Mouse (Mus musculus) lung, embryonic 15.5 days (tissue): Measurements from ENCODE around the gene Prkcg. TPM values are rescaled to one million over a fixed set of nuclear protein-coding genes. Genes with fewer than 3 reads are reported as not detected.
"Not testable (repeated sequence)": the region's sequence is repeated elsewhere in the genome, so short reads cannot be mapped to it uniquely, and the experiment has no call there.

ENCODE experiments used
- ATAC-seq: fragments of 200-750 bp; cut with Nextera tagmentation; 2 replicates; pipeline ENCODE4 v1.8.0; 2017; ENCODE audit warnings: moderate number of reproducible peaks, borderline replicate concordance; ENCODE audit not compliant: low FRiP score, low TSS enrichment; ENCODE audit errors: extremely low read depth
- H3K27ac ChIP-seq: fragments of 300-500 bp; sonication (generic); 2 replicates; pipeline ENCODE4 v1.5.1; 2015; ENCODE audit warnings: moderate library complexity, mild to moderate bottlenecking, inconsistent platforms
- H3K27me3 ChIP-seq: fragments of 300-500 bp; sonication (generic); 2 replicates; pipeline ENCODE4 v1.6.1; 2015; ENCODE audit warnings: inconsistent platforms
- H3K36me3 ChIP-seq: fragments of 300-500 bp; sonication (generic); 2 replicates; pipeline ENCODE4 v1.6.1; 2015; ENCODE audit warnings: inconsistent platforms
- H3K4me1 ChIP-seq: fragments of 300-500 bp; sonication (generic); 2 replicates; pipeline ENCODE4 v1.6.1; 2015; ENCODE audit warnings: inconsistent platforms
- H3K4me2 ChIP-seq: fragments of 300-500 bp; sonication (generic); 2 replicates; pipeline ENCODE4 v1.6.1; 2015; ENCODE audit warnings: inconsistent platforms, mild to moderate bottlenecking, moderate library complexity
- H3K4me3 ChIP-seq: fragments of 300-500 bp; sonication (generic); 2 replicates; pipeline ENCODE4 v1.5.1; 2015; ENCODE audit warnings: mild to moderate bottlenecking, inconsistent platforms
- H3K9ac ChIP-seq: fragments of 300-500 bp; sonication (generic); 2 replicates; pipeline ENCODE4 v1.6.1; 2015; ENCODE audit warnings: inconsistent platforms
- H3K9me3 ChIP-seq: fragments of 300-500 bp; sonication (generic); 2 replicates; pipeline ENCODE4 v1.6.1; 2016; ENCODE audit warnings: inconsistent platforms
- WGBS: fragments of 180-500 bp; shearing (Covaris S2); methylation state at CpG from one replicate; pipeline ENCODE4 v1.1.7; 2015; 5-methylcytosine and 5-hydroxymethylcytosine counted together
- polyA plus RNA-seq: library from polyadenylated mRNA; unstranded; fragments of >200 nt; fragmentation: Nextera tagmentation; extraction: Ambion mirVana; gene quantifications from 2 replicates; pipeline ENCODE4 v1.2.1, GENCODE M21; 2015

The Prkcg gene
- polyA plus RNA-seq, 1 experiment from 2014 or later = 0.32 TPM

DNA sequence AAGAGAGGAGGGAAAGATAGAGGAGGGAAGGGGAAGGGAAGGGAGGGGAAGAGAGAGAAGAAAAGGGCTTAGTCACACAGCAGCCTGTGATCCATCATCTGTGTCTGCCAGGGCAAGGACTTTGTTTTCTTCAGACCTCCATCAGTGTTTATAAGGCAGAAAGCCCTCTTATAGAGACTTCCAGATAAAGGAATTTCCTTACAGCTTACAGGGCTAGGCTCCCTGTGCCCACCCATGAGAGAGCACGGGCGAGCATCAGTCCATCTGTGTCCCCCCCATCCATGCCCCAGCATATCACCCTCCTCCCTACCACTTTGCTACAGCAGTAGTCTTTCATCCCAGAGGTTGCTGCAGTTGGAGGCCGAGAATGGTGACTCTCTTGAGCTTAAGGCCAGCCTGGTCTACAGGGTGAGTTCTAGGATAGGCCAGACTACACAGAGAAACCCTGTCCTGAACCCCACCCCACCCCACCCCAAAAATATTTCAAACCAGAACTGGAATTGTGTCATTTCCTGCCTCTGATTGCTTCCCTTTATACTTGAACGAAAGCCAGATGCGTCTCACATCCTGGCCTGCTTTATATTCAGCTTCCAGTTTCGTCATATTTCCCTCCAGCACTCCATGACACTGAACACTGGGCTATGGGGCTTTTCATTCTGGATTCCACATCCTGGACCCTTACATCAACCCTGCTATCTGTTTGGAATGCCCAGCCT is 13.4 kb upstream of the Prkcg start:
- H3K4me3 ChIP-seq = no peak overlapping the region
- no peaks in the 10 kb centered on the region for H3K27me3 ChIP-seq
- H3K27ac ChIP-seq = peak overlapping the region; percentile 85
- peak overlapping the region; percentile 29; the same call in 1 of the 2 replicates for H3K4me2 ChIP-seq
- H3K9ac ChIP-seq = no peak overlapping the region
- H3K9me3 ChIP-seq = no peaks in the 10 kb centered on the region
- WGBS = 37% methylated on average over 6 of the region's 6 CpGs
- H3K4me1 ChIP-seq = peaks cover 8% of the 10 kb centered on the region
- H3K36me3 ChIP-seq = no peaks in the 10 kb centered on the region
- peak; percentile 69 for ATAC-seq

- not testable (repeated sequence) for H3K27me3 ChIP-seq, H3K27ac ChIP-seq, ATAC-seq, H3K4me2 ChIP-seq, H3K4me3 ChIP-seq, H3K9me3 ChIP-seq, H3K36me3 ChIP-seq, H3K9ac ChIP-seq
- H3K4me1 ChIP-seq = peaks cover 13% of the 10 kb centered on the region
- 61% methylated on average over 4 of the region's 4 CpGs for WGBS
Observed at GRCm38 (mm10) chr7:3276781-3277180, 12.2 kb upstream of the Prkcg start.

DNA sequence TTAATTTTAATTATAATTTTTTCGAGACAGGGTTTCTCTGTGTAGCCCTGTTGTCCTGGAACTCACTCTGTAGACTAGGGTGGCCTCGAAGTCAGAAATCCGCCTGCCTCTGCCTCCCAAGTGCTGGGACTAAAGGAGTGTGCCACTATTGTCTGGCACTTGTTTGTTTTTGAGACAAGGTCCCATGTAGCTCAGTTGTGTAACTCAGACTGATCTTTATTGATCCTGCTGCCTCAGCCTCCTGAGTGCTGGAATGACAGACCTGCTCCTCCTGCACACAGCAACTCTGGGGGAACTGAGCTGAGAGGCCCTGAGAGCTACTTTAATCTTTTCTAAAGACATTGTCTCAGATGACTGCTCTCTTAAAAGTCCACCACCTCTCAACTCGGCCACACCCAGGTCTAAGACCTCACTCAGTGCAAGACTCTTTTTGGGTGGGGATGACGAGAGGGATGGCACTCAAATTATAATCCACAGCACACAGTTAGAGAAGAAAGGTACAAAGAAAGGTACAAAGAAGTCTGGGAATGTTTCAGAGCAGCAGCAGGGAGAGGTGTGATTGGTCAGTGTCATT is 8.8 kb upstream of the Prkcg start:
- Histone ChIP-seq H3K9ac (no peak overlapping the region), H3K4me2 (no peak overlapping the region), H3K4me1 (peaks cover 13% of the 10 kb centered on the region), H3K9me3 (no peaks in the 10 kb centered on the region), H3K27ac (peak overlapping the region; percentile 75), H3K36me3 (no peaks in the 10 kb centered on the region), H3K4me3 (no peak overlapping the region), H3K27me3 (no peaks in the 10 kb centered on the region)
- no peak for ATAC-seq
- WGBS = 72% methylated on average over 5 of the region's 5 CpGs

DNA sequence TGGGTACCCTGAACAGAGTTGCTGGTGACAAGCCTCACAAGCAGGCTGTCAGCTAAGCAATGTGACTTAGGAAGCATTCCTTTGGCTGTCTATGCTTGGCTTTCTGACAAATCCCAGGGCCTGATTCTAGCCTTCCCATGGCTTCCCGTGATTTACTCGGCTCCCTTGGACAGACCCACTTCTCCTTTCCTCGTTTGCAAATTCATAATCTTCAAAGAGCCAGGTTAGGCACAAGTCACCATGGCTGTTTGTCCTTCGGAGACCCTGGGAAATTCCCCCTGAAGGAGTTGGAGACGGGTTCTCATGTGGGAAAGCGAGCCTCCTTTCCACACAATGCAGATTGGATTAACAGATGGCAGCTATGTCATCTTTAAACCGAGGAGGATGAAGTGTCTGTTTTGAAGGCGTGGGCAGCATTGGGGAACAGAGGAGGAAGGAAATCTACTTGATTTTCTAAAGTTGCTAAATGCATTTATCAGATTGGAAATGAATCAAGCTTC is 8.3 kb upstream of the Prkcg start:
- Histone ChIP-seq H3K36me3 (no peaks in the 10 kb centered on the region), H3K9me3 (no peaks in the 10 kb centered on the region), H3K27me3 (no peaks in the 10 kb centered on the region), H3K9ac (no peak overlapping the region), H3K4me3 (no peak overlapping the region), H3K27ac (peak overlapping the region; percentile 75), H3K4me1 (peaks cover 10% of the 10 kb centered on the region), H3K4me2 (no peak overlapping the region)
- WGBS = 26% methylated on average over 8 of the region's 8 CpGs
- ATAC-seq = no peak

GRCm38 (mm10) chr7:3281741-3282140 is 7.2 kb upstream of the Prkcg start:
- H3K4me1 ChIP-seq = peaks cover 10% of the 10 kb centered on the region
- no peak for ATAC-seq
- H3K27me3 ChIP-seq = no peaks in the 10 kb centered on the region
- no peaks in the 10 kb centered on the region for H3K36me3 ChIP-seq
- 71% methylated on average over 6 of the region's 6 CpGs for WGBS
- H3K4me3 ChIP-seq = no peak overlapping the region
- no peak overlapping the region for H3K4me2 ChIP-seq
- no peak overlapping the region for H3K27ac ChIP-seq
- H3K9me3 ChIP-seq = no peaks in the 10 kb centered on the region
- H3K9ac ChIP-seq = no peak overlapping the region

DNA sequence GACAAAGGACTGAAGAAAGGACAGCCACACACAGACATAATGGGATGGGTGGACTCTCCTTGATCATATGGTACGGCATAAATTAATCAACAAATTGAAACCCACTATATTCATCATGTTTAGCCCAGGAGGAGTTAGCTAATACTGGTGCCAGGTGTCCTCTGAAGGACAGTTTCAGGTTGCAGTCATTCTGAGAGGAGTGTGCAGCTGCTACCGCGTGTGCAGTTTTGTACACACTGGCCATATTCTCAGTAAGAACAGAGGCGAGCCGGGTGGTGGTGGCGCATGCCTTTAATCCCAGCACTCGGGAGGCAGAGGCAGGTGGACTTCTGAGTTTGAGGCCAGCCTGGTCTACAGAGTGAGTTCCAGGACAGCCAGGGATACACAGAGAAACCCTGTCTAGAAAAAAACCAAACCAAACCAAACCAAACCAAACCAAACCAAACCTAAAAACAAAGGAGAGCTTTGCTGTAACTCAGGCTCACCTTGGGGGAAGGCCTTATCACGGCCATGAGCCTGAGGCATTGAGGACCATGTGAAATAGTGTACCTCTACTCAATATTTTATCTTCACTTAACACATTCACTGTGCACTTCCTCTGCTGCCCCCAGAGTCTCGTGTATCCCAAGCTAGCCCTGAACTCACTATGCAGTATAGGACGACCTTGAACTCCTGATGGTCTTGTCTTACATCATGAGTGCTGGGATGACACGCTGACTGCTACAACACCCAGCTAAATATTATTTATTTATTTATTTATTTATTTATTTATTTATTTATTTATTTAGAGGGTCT is 5.7 kb upstream of the Prkcg start:
- WGBS = 84% methylated on average over 11 of the region's 11 CpGs
- Histone ChIP-seq H3K9me3 (no peaks in the 10 kb centered on the region), H3K27me3 (no peaks in the 10 kb centered on the region), H3K4me1 (peaks cover 14% of the 10 kb centered on the region), H3K27ac (no peak overlapping the region), H3K36me3 (no peaks in the 10 kb centered on the region), H3K9ac (no peak overlapping the region), H3K4me3 (no peak overlapping the region), H3K4me2 (no peak overlapping the region)
- no peak for ATAC-seq

DNA sequence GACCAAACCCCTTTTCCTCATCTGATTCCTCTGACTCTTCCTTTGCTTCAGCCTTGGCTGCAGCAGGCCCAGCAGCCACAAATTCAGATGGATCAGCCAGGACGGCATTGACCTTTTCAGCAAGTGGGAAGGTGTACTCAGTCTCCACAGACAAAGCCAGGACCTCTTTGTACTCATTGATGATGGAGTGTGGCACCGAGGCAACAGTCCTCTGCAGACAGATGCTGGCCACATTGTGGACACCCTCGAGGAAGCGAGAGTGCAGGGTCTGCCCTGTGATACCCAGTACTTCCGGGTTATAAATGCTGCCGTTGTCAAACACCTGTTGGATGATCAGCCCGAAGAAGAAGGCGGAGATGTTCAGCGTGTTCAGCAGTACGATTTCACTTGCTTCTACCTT is 4.4 kb upstream of the Prkcg start:
- no peak for ATAC-seq
- H3K9ac ChIP-seq = no peak overlapping the region
- H3K4me2 ChIP-seq = no peak overlapping the region
- H3K27me3 ChIP-seq = no peaks in the 10 kb centered on the region
- no peak overlapping the region for H3K27ac ChIP-seq
- H3K9me3 ChIP-seq = no peaks in the 10 kb centered on the region
- WGBS = 83% methylated on average over 10 of the region's 10 CpGs
- H3K36me3 ChIP-seq = no peaks in the 10 kb centered on the region
- no peak overlapping the region for H3K4me3 ChIP-seq
- peaks cover 22% of the 10 kb centered on the region for H3K4me1 ChIP-seq

DNA sequence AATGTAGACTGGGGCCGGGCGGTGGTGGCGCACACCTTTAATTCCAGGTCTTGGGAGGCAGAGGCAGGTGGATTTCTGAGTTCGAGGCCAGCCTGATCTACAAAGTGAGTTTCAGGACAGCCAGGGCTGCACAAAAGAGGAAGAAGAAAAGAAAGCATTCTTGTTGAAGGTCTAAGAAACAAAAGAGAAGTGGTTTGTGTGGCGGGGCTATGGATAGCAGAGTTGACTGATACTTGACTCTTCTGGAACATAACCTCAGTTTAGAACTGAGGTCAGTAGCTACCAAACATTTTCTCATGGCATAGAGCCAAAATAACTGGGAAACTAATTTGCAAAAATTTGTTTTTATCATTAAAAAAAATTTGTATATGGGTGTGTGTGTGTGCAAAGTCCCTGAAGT is 2.9 kb upstream of the Prkcg start:
- no peak overlapping the region for H3K4me2 ChIP-seq
- H3K4me3 ChIP-seq = no peak overlapping the region
- no peak overlapping the region for H3K27ac ChIP-seq
- no peaks in the 10 kb centered on the region for H3K27me3 ChIP-seq
- no peaks in the 10 kb centered on the region for H3K9me3 ChIP-seq
- WGBS = 89% methylated on average over 5 of the region's 5 CpGs
- no peak for ATAC-seq
- peaks cover 22% of the 10 kb centered on the region for H3K4me1 ChIP-seq
- no peaks in the 10 kb centered on the region for H3K36me3 ChIP-seq
- no peak overlapping the region for H3K9ac ChIP-seq

DNA sequence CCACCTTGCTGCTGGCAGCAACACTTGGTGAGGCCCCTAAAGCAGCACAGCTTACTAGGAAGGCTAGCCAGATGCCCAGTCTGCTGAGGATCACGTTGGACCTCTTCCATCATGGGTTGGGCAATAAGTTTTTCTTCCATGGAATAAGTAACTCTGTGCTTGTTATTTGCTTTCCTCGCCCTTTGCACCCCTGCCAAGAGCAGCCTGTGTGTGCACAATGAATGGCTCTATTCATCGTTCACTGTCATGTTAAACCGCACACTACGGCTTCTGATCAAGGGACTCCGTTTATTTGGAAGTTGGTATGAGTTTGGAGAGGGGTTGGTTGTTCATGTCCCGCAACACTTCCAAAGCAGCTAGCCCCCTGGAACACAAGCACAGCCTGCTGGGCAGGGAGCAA is 1.8 kb upstream of the Prkcg start:
- H3K9ac ChIP-seq = no peak overlapping the region
- WGBS = 49% methylated on average over 7 of the region's 7 CpGs

GRCm38 (mm10) chr7:3290257-3291033 is 1.5 kb downstream of the Prkcg start:
- under 1% methylated on average over 18 of the region's 18 CpGs for WGBS
- peak overlapping the region; percentile 56 for H3K9ac ChIP-seq
- H3K4me1 ChIP-seq = peaks cover 42% of the 10 kb centered on the region
- ATAC-seq = peak; percentile 86
- H3K9me3 ChIP-seq = no peaks in the 10 kb centered on the region
- H3K4me3 ChIP-seq = peak overlapping the region; percentile 55
- H3K4me2 ChIP-seq = peak overlapping the region; percentile 58
- H3K27me3 ChIP-seq = no peaks in the 10 kb centered on the region
- H3K36me3 ChIP-seq = peaks cover 13% of the 10 kb centered on the region
- peak overlapping the region; percentile 94 for H3K27ac ChIP-seq

More for the DNA sequence above, 1.8 kb upstream of the Prkcg start:
- Histone ChIP-seq H3K27me3 (no peaks in the 10 kb centered on the region), H3K36me3 (no peaks in the 10 kb centered on the region), H3K4me2 (no peak overlapping the region), H3K4me1 (peaks cover 26% of the 10 kb centered on the region), H3K4me3 (no peak overlapping the region), H3K9me3 (no peaks in the 10 kb centered on the region), H3K27ac (no peak overlapping the region)
- ATAC-seq = no peak

GRCm38 (mm10) chr7:3291197-3291596 is 2.2 kb downstream of the Prkcg start:
- Histone ChIP-seq H3K27ac (peak overlapping the region; percentile 89), H3K4me1 (peaks cover 42% of the 10 kb centered on the region), H3K27me3 (no peaks in the 10 kb centered on the region), H3K4me2 (peak overlapping the region; percentile 58), H3K4me3 (peak overlapping the region; percentile 55), H3K36me3 (peaks cover 19% of the 10 kb centered on the region), H3K9me3 (no peaks in the 10 kb centered on the region), H3K9ac (peak overlapping the region; percentile 31)
- 19% methylated on average over 6 of the region's 6 CpGs for WGBS
- no peak for ATAC-seq
